Mouse (Mus musculus) heart, adult 2 months (tissue): ENCODE measurements around the gene Slc4a4. TPM values are rescaled to one million over a fixed set of nuclear protein-coding genes. Genes with fewer than 3 reads are reported as not detected.

Experiments used
- DNase-seq, 2 experiments: peaks; one replicate each; pipeline ENCODE4 v3.0.0; 2021
- H3K27ac ChIP-seq: fragments of 200-600 bp; 2 replicates; pipeline ENCODE4 v1.8.1; 2022
- H3K27me3 ChIP-seq: fragments of 200-500 bp; 2 replicates; pipeline ENCODE4 v1.6.1; 2012; ENCODE audit warnings: mild to moderate bottlenecking, low read length, inconsistent platforms, mixed read lengths; ENCODE audit not compliant: control insufficient read depth, insufficient read depth
- H3K36me3 ChIP-seq: fragments of 200-500 bp; 2 replicates; pipeline ENCODE4 v1.6.1; 2012; ENCODE audit warnings: low read length, inconsistent platforms; ENCODE audit not compliant: control insufficient read depth, insufficient read depth
- H3K4me1 ChIP-seq: fragments of 200-500 bp; 2 replicates; pipeline ENCODE4 v1.6.1; 2011; ENCODE audit warnings: low read length; ENCODE audit not compliant: control insufficient read depth, insufficient read depth
- H3K4me3 ChIP-seq: fragments of 200-600 bp; 2 replicates; pipeline ENCODE4 v1.8.1; 2022
- H3K79me2 ChIP-seq: fragments of 200-500 bp; replicated peaks from 2 replicates; pipeline ENCODE4 v1.6.1; 2012; ENCODE audit warnings: mild to moderate bottlenecking, inconsistent platforms, low read length, moderate library complexity, mixed read lengths; ENCODE audit not compliant: control insufficient read depth, insufficient read depth
- H3K9ac ChIP-seq: fragments of 200-500 bp; 2 replicates; pipeline ENCODE4 v1.6.1; 2012; ENCODE audit warnings: low read depth, mild to moderate bottlenecking, control low read depth, inconsistent platforms, low read length, mixed read lengths
- CTCF ChIP-seq: fragments of 200-600 bp; IDR thresholded peaks from 2 replicates; pipeline ENCODE4 v1.8.1; 2022; ENCODE audit warnings: antibody characterized with exemption, mild to moderate bottlenecking, moderate library complexity
- EP300 ChIP-seq: fragments of 200-500 bp; IDR thresholded peaks from 2 replicates; pipeline ENCODE4 v1.6.1; 2011; ENCODE audit warnings: low read depth, low read length, control low read depth; ENCODE audit not compliant: insufficient read depth
- POLR2A ChIP-seq: fragments of 200-500 bp; IDR thresholded peaks from 2 replicates; pipeline ENCODE4 v1.6.1; 2011; ENCODE audit warnings: mild to moderate bottlenecking, low read depth, low read length, control low read depth; ENCODE audit not compliant: insufficient read depth
- WGBS: fragments of 180-500 bp; shearing (Covaris S2); methylation state at CpG from one replicate; pipeline ENCODE4 v1.1.7; 2018; 5-methylcytosine and 5-hydroxymethylcytosine counted together
- intact Hi-C: fragments of 180-260 bp; cut with DNase I; formaldehyde crosslinking; loops from one replicate; pipeline ENCODE4 v1.15.1; 2025
- polyA plus RNA-seq: library from polyadenylated mRNA; depleted of rRNA; stranded (reverse); fragments of >200 nt; gene quantifications from 2 replicates; pipeline ENCODE4 v1.2.3, GENCODE M21; 2012; rRNA removed
- total RNA-seq, 2 experiments: library from RNA; stranded (reverse); gene quantifications; 2 replicates each; pipeline ENCODE4 v1.2.3; 2021

Slc4a4 gene
- total and polyA plus RNA-seq, 3 experiments: 4.9 to 25.5 (median 19.4) TPM

DNA sequence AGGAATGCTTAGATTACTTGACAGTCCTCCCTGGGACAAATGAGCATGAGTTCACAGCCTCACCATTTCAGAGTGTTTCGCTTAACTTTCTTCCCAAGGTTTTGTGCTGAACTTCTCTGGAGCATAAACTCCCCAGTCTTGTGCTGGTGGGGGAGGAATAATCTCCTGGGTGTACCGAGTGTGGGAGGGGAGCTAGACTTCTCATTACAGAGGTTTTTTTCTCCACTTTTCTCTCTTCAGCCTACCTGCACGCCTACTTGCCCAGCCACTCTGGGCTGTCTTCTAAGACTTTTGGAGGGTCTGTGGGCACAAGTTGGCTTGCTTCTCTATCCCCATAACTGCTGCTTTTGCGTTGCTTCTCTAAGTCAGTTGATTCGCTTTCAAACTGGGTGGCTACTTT lies 365.2 kb downstream of the Slc4a4 start:
- intact Hi-C loops: no loop called here
- Histone ChIP-seq H3K79me2 (no peaks in the 10 kb centered on the region), H3K4me3 (no peak overlapping the region), H3K27me3 (no peaks in the 10 kb centered on the region), H3K36me3 (no peaks in the 10 kb centered on the region), H3K27ac (no peak overlapping the region), H3K9ac (no peak overlapping the region), H3K4me1 (no peaks in the 10 kb centered on the region)
- no peak for DNase-seq
- 73% methylated on average over 5 of the region's 5 CpGs for WGBS
- TF ChIP-seq POLR2A (no peak), CTCF (no peak), EP300 (no peak)

DNA sequence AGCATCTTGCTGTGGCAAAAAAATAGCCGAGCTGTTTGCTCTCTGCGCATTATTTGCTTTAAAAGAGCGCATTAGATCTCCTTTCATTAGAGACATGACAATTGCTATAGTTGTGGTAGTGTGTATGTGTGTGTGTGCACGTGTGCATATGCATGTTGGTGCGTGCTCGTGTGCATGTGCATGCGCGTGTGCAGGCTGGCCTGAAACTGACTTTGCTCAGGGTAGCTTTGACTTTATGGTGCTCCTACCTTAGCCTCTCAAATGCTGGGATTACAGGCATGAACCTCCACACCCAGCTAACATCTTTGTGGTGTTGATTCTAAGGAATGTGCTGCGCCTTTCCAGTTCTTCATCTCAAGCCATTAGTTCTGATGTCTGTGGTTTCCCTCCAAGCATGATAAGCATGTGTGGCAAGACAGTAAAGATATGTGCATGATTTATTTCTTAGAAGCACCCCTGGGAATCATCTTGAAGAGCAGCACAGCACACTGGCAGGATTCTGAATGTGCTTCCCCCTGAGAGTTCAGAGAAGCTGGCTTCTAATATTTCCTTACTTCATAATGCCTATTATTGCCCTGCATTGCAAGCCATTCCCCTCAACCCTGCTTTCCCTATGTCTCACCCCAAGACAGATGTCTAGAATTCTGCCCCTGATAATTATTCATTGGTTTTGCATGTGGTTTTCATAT lies 373.3 kb downstream of the Slc4a4 start:
- Histone ChIP-seq H3K27ac (no peak overlapping the region), H3K4me1 (no peaks in the 10 kb centered on the region), H3K4me3 (no peak overlapping the region), H3K79me2 (no peaks in the 10 kb centered on the region), H3K36me3 (no peaks in the 10 kb centered on the region), H3K9ac (no peak overlapping the region), H3K27me3 (no peaks in the 10 kb centered on the region)
- intact Hi-C loops: no loop called here
- no peak for DNase-seq
- 92% methylated on average over 9 of the region's 9 CpGs for WGBS
- TF ChIP-seq EP300: no peak
- no peak for TF ChIP-seq CTCF
- TF ChIP-seq POLR2A: no peak

DNA sequence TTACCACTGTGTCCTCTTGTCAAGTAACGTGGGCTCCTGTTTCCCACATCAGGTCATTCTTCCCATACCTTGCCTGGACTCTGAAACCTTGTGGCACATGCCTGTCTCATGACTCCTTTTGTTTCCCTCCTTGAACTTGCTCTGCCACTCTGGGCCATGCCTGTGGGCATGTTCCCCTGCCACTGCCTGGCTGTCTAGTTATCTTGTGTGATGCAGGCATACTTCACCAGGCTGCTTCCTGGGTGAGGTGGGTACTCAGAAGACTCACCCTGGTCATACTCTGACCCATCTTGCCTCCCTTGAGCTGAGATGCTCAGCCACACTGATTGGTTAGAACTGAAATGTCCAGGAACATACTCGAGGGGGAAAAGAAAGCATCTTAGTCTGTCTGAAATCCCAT lies 390.4 kb downstream of the Slc4a4 start:
- Histone ChIP-seq H3K27me3 (no peaks in the 10 kb centered on the region), H3K36me3 (no peaks in the 10 kb centered on the region), H3K27ac (no peak overlapping the region), H3K4me3 (no peak overlapping the region), H3K9ac (no peak overlapping the region), H3K4me1 (no peaks in the 10 kb centered on the region), H3K79me2 (no peaks in the 10 kb centered on the region)
- 70% methylated on average over 2 of the region's 2 CpGs for WGBS
- no peak for TF ChIP-seq POLR2A
- TF ChIP-seq CTCF: no peak
- TF ChIP-seq EP300: no peak
- DNase-seq: no peak
- intact Hi-C loops: no loop called here

DNA sequence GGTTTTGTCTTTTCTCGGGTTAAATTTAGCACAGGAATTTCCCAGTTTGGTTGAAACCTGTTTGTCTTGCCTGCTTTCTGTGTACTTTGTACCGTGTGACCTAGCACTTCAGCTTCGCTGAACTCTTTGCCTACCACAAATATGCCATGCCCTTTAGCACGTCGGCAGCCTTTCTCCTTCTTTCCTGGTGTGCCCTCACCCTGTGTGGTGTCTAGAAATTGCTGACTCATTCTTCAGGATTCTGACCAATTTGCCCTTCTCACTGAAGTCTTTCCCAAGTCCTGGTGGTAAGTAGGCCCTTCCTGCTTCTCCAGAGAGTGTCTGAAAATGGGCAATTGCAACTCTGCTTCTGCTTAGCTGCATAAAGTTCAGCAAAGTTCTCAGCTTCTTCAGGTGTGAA lies 391.0 kb downstream of the Slc4a4 start:
- Histone ChIP-seq H3K9ac (no peak overlapping the region), H3K4me1 (no peaks in the 10 kb centered on the region), H3K36me3 (no peaks in the 10 kb centered on the region), H3K79me2 (no peaks in the 10 kb centered on the region), H3K4me3 (no peak overlapping the region), H3K27ac (no peak overlapping the region), H3K27me3 (no peaks in the 10 kb centered on the region)
- TF ChIP-seq EP300 (no peak), POLR2A (no peak), CTCF (no peak)
- DNase-seq: no peak
- intact Hi-C loops: no loop called here
- 68% methylated on average over 5 of the region's 5 CpGs for WGBS

DNA sequence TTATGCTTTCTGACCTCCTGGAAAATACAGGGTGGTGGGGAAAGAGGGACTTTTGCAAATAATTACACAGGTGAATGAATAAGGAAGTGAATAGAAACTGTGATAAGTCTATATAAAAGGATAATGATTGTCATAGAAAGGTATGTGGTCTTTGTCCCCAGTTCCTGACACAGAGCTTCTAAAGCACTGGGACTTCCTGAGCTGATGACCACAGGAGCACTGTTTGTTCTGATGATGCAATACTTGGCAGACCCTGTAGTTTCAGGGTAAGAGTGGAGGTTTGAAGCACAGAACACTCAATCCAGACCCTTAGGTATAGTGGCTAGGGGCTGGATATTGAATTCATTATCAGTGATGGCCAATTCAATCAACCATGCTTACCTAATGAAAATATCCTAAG lies 391.7 kb downstream of the Slc4a4 start:
- Histone ChIP-seq H3K4me3 (no peak overlapping the region), H3K79me2 (no peaks in the 10 kb centered on the region), H3K36me3 (no peaks in the 10 kb centered on the region), H3K4me1 (no peaks in the 10 kb centered on the region), H3K27me3 (no peaks in the 10 kb centered on the region), H3K27ac (no peak overlapping the region), H3K9ac (no peak overlapping the region)
- TF ChIP-seq CTCF (no peak), POLR2A (no peak), EP300 (no peak)
- no peak for DNase-seq
- intact Hi-C loops: no loop called here

DNA sequence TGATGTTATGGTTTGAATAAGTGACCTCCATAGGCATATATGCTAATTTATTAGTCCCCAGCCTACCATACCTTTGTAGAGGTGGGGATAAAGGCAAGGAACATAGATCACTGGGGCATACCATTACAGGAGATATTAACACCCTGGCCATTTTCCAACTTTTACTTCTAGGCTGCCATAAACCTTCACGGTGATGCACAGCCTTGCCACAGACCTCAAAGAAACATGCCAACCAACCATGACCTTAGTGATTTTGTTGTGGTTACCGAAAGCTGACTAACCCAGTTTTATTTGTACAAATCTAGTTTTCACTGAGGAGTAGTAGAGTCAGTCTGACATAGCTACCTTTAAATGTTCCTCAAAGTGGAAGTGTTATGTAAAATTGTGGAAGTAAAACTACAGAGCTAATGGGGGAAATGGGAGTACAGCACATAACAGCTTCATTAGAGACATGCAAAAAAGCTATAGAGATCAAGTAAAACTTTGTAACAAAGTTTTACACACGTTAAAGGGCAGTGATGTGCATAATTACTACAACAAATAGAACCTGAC lies 393.8 kb downstream of the Slc4a4 start:
- H3K9ac ChIP-seq: no peak overlapping the region
- H3K27ac ChIP-seq: no peak overlapping the region
- no peak for TF ChIP-seq CTCF
- TF ChIP-seq POLR2A: no peak
- TF ChIP-seq EP300: no peak
- DNase-seq: no peak
- no peaks in the 10 kb centered on the region for H3K79me2 ChIP-seq
- intact Hi-C loops: no loop called here
- no peaks in the 10 kb centered on the region for H3K27me3 ChIP-seq
- no peaks in the 10 kb centered on the region for H3K4me1 ChIP-seq
- WGBS: 71% methylated on average over 3 of the region's 3 CpGs
- H3K36me3 ChIP-seq: no peaks in the 10 kb centered on the region
- no peak overlapping the region for H3K4me3 ChIP-seq

Other genes with a start within 250 kb of the Slc4a4 start
- gene Grsf1, start 210.6 kb upstream of the Slc4a4 start, total RNA-seq: 100 to 1,000 TPM; 187 to 211 TPM
- gene Grsf1, start 210.6 kb upstream of the Slc4a4 start, polyA plus RNA-seq: 63.6 and 111 TPM in 2 replicates
- 10 to 100 TPM; 18.1 to 23.0 TPM for gene Mob1b, start 166.0 kb upstream of the Slc4a4 start, total RNA-seq
- 4.6 and 11.9 TPM in 2 replicates for gene Mob1b, start 166.0 kb upstream of the Slc4a4 start, polyA plus RNA-seq
- 1 to 10 TPM; 2.3 to 2.5 TPM for gene Dck, start 121.8 kb upstream of the Slc4a4 start, total RNA-seq
- 1.6 and 3.0 TPM in 2 replicates for gene Dck, start 121.8 kb upstream of the Slc4a4 start, polyA plus RNA-seq